Mouse (Mus musculus) E14TG2a.4 (cell line): ENCODE data around the gene Hspd1.
"Not testable (repeated sequence)": the region's sequence is repeated elsewhere in the genome, so short reads cannot be mapped to it uniquely, and the experiment has no call there.

ENCODE experiments used
- CTCF ChIP-seq: conservative IDR thresholded peaks from 2 replicates; pipeline ENCODE4 v1.5.1; 2014; ENCODE audit warnings: low read length
- POU5F1 ChIP-seq: IDR thresholded peaks from 2 replicates; pipeline ENCODE4 v1.6.1; 2014; ENCODE audit warnings: low read length, borderline replicate concordance

DNA sequence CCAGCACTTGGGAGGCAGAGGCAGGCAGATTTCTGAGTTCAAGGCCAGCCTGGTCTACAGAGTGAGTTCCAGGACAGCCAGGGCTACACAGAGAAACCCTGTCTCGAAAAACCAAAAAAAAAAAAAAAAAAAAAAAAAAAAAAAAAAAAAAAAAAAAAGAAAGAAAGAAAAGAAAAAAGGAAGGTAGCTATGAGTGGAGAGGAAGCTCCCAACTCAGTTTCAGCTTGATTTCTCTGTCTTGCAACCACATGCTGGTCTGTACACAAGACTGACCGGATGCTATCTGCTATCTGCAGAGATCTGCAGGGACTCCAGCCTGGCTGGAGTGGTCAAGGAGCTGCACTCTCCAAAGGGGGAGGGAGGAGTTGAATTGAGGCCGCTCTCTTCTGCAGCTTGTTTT lies 29.7 kb downstream of the Hspd1 start:
- TF ChIP-seq CTCF, POU5F1: not testable (repeated sequence)
